Mouse (Mus musculus) intestine, embryonic 15.5 days (tissue): ENCODE measurements around the gene Speer4d. TPM values are rescaled to one million over a fixed set of nuclear protein-coding genes. Genes with fewer than 3 reads are reported as not detected.

Experiments
- polyA plus RNA-seq: library from polyadenylated mRNA; unstranded; fragments of >200 nt; fragmentation: Nextera tagmentation; extraction: Ambion mirVana; gene quantifications from 2 replicates; pipeline ENCODE4 v1.2.1, GENCODE M21; 2015

Speer4d gene
- polyA plus RNA-seq, 1 experiment from 2014 or later, result not detected

Other genes with a start within 250 kb of the Speer4d start
- not detected in 2 replicates for gene Gm21149, start 142.5 kb upstream of the Speer4d start, polyA plus RNA-seq
- gene Gm21190, start 89.8 kb upstream of the Speer4d start, polyA plus RNA-seq, result not detected in 2 replicates
- gene Gm21083, start 41.7 kb upstream of the Speer4d start, polyA plus RNA-seq, result 0.23 TPM in 1 of 2 replicates, not detected in the other
- not detected in 2 replicates for gene 4930572O03Rik, start 38.0 kb downstream of the Speer4d start, polyA plus RNA-seq
- not detected in 2 replicates for gene Speer4c, start 95.2 kb downstream of the Speer4d start, polyA plus RNA-seq